Mouse (Mus musculus) lung, postnatal 25 days (tissue): ENCODE measurements at regions not wholly inside any gene's neighbourhood (a gene's known extent, or its start where the extent isn't known, plus 50 kb on each side); places are given as distances from the start of the nearest gene placed in this dataset.

ENCODE experiments used
- DNase-seq: peaks from one replicate; pipeline ENCODE4 v3.0.0; 2022; ENCODE audit warnings: low spot score

- no peak for DNase-seq
Observed at GRCm38 (mm10) chr9:6608428-6609283, 339.0 kb upstream of the Ddi1 start.
